Mouse (Mus musculus) mesoderm, embryonic 11.5 days (tissue): ENCODE data around the gene Pik3ca.
A peak's percentile ranks its signal among the peaks of the same experiment; 100 is the strongest.

Source experiments
- DNase-seq: peaks from one replicate; pipeline ENCODE4 v3.0.0-alpha.2; 2012; ENCODE audit warnings: low read depth, low spot score

The Pik3ca gene

DNA sequence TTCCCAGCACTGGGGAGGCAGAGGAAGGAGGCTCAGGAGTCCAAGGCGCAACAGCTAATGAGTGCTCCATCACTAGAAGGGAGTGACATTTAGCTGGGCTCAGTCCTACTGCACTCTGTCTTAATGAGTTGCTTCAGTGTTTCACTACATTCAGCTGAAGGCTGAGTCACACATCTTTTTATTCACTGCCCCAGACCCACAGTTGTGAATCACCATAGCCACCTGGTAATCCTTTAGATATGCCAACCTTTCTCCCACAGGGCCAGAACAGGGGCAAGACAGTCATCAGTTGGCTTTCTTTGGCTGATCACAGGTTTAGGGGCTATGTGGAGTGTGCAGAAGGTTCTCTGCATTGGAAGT, 99.2 kb downstream of the Pik3ca start:
- DNase-seq = no peak

DNA sequence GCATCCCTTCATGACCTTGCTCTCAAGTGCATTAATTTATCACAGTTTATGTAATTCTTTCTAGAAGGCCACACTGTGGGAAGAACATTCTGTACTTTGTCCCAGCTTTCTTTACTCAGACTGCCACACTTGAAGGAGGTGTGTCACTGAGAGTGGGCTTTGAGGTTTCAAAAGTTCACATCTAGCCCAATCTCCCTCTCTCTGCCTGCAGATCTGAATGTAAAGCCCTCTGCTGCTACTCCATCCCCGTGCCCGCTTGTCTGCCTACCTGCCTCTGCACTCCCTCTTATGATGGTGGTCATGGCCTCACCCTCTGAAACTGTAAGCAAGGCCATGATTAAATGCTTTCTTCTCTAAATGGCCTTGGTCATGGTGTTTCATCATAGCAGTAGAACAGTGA, 102.9 kb downstream of the Pik3ca start:
- DNase-seq = no peak

DNA sequence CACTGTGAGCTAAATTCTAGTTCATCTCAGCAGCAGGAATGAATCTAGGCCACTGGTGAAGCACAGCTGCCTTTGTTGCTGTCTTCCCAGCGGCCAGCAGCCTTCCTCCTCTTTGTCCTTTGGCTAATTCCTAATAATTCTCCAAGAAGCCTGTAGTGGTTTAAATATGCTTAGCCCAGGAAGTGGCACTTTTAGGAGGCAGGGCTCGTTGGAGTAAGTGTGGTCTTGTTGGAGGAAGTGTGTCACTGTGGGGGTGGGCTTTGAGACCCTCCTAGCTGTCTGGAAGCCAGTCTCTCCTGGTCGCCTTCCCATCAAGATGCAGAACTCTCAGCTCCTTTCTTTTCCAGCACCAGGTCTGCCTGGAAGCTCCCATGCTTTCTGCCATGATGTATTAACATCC, 108.4 kb downstream of the Pik3ca start:
- no peak for DNase-seq

DNA sequence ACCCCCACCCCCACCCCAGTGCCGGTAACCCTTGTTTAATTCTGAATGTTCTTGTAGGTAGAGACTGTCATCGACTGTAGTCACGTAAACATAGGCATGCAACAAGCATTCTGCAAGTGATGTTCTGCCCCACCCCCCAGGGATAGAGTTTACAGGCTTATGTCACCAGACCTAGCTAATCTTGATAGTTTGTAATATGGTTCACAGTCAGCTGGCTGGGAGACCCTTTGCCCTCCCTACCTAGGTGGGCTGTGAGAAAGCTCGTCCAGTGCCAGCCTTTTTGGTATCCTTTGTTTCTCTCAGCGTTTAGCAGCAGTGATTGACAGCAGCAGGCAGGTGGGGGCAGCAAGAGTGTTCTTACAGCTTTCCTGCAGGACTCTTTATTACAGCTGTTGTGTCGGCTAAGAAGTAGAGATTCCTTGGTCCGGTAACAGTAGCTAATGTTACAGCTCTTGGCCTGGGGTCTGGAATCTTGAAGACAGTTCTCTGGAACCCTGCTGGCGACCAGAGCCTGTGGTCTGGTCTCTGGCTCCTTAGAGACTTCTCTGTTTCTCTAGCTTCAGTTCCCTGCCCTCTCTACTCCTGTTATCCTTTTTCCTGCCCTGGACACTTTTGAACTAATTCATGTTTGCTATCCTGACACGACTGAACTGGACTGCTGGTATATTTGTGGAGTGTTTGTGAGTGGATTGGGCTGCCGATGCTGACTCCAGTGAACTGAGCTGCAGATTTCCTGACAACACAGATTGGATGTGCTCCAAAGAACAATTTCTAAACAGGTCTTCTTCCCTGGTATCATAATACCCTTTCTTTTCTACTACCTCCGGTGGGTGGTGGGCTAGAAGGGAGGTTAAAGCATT, 109.1 kb downstream of the Pik3ca start:
- DNase-seq = no peak

DNA sequence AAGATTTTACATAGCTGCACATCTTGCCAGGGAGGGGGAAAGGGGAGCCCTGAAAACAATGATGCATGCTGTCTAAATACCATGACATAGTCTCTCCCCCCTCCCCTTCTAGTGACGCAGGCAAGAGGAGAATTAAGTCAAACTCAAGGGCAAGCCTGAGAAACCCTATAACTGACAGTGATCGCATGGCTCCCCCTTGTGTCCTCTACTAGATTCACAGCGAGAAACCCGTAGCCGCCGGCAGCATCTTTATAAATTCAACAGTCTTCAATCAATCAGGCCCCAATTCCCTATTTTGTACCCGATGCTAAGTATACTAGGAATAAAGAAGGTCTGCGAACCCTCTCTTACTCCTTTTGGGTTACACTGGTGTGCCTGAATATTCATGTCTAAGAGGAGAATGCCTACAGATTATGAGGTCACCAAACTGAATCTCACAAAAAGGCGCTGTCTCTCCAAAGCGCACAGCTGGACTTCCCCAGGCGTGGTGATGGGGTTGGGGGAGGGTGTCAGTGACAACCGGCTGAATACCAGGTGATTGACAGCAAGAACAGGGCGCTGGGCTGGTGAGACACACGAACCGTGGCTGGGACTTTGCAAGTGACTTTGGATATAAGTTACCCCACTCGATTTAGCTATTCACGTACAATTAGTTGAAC, 111.3 kb downstream of the Pik3ca start:
- DNase-seq = peak; percentile 81

DNA sequence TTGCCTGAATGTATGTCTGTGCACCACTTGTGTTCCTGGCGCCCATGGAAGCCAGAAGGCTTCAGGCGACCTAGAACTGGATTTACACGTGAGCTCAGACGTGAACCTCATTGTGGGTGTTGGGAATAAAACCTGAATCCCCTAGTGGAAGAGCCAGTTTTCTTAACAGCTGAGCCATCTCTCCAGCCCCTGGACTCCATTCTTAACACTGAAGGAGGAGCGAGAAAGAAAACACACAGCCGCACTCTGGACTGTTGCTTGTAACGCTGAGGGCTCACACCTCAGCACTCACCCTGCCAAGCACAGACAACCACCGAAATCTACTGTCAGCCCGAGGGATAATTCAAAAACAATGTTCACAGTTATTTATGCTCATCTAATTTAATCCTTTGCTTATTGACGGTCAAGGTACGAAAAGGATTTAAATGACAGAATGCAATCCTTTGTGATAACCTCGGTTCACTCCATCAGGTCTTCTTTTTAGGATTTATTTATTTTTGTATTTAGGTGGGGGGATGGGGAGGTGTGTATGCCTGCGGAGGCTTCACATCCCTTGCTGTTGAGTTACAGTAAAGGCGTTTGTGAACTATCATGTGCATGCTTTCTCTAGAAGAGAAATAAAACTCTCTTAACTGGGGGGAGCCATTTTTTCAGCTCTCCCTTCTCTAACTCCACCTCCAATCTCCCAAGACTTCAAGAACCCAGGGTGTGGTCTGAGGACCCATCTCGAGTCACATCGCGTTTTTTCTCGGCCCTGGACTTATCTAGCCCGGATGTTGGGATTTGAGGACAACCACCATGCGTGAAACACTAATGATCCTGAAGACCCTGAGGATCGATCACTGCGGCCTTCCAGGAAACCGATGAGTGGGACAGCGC, 112.3 kb downstream of the Pik3ca start, which contains the start of gene Zfp639:
Gene Zfp639, plus strand, starts transcription at position 764 of the 879 bp plus-strand sequence.
- peak; percentile 24 for DNase-seq

DNA sequence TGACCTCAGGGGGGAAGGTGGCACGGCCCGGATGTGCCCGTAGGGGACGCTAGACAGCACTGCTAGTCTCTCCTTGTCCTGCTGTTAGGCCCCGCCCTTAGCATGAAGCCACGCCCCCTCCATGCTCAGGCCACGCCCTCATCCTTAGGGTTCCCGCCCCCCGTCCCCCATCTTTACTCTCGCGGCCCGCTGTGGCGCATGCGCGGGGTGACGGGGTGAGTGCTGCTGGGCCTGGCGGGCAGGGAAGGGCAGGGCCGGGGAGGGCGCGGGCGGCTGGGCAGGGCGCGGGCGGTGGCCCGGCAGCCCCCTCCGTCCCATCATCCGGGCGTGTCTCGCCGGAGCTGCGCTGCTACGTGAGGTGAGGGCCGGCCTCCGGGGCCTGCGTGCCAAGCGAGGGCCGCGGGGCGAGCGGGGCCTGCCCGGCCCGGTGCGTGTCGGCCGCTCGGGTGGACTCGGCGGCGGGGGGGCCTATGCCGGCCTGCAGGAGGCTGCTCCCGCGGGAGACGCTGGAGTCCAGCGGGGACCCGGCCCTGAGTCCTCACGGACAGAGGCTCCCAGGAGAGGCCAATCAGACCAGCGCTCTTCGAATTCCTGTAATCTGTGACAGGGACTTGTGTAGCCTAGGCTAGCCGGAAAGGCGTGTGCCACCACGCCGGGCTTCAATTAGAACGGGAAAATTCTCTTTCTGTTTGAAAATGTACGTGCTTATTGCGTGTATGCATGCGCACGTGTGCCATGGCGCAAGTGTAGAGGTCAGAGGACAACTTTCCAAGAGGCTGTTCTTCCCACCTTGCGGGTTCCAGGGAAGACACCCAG, 113.1 kb downstream of the Pik3ca start:
- peak; percentile 96 for DNase-seq

DNA sequence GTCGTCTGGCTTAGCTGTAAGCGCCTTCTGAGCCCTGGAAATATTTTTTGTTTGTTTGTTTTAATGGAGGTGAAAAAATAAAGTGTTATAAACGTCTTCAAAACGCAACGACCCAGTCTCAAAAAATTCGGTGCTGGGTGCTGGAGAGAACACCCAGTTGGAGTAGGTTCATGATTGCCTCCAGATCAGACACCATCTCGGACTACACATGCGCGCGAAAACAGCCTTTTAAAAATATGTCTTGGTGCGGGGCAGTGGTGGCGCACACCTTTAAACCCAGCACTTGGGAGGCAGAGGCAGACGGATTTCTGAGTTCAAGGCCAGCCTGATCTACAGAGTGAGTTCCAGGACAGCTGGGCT, 113.7 kb downstream of the Pik3ca start:
- DNase-seq = no peak

DNA sequence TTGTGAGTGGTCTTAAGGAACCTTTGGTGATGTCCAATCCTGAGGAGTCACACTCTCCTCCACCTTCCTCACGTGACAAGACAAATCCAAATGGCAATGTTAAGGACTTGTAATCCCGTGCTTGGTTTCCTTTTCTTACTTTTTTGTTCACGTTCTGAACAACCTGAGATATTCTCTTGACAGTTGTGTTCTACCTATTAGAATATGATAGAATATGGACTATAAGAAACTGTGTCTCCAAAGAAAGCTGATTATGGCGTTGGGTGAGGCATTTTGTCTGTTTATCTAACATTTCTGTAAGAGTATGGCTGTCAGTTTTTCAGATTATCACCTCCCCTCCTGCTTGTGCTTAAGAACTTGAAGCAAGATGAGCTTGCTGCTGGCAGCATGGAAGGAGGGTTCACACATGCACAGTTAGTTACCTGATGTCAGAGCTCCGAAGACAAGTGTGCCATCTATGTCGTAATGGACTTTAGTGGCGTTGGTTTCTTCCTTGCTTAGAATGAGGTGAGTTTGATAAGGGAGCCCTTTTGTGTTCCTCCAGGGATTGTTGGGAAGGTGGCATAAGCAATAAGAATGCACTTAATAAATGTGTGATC, 115.3 kb downstream of the Pik3ca start:
- no peak for DNase-seq

DNA sequence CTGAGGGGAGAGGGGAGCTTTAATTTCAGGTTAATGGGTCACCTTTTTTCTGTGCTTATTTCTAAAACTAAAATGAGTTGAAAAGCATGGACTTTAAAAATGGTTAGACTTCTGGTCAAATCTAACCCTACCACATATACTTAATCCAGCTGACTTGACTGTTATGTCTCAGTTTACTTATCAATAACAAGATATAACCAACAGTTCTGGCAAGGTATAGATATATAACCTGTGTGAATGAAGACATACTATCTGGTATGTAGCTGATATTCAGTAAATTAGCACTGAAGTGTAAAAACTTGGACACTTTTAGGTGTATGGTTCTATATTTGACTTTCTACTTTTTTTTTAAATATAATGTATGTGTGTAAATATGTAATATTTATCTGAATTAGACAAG, 116.1 kb downstream of the Pik3ca start:
- no peak for DNase-seq
